Mouse (Mus musculus) cerebral cortex, adult 2 months (tissue): ENCODE results near the gene Cdkal1.

Experiments
- WGBS: fragments of 180-500 bp; shearing (Covaris S2); methylation state at CpG from one replicate; pipeline ENCODE4 v1.1.7; 2018; 5-methylcytosine and 5-hydroxymethylcytosine counted together

The Cdkal1 gene

GRCm38 (mm10) chr13:29855281-29856031 lies at the start of gene Cdkal1:
Gene Cdkal1, minus strand, starts transcription at chr13:29855674.
- WGBS, result under 1% methylated on average over 33 of the region's 33 CpGs

- WGBS, result 79% methylated on average over 1 of the region's 1 CpGs
Observed at GRCm38 (mm10) chr13:29903341-29903740, 47.9 kb upstream of the Cdkal1 start.

- WGBS, result 93% methylated on average over 1 of the region's 1 CpGs
Observed at GRCm38 (mm10) chr13:29902676-29903075, 47.2 kb upstream of the Cdkal1 start.

DNA sequence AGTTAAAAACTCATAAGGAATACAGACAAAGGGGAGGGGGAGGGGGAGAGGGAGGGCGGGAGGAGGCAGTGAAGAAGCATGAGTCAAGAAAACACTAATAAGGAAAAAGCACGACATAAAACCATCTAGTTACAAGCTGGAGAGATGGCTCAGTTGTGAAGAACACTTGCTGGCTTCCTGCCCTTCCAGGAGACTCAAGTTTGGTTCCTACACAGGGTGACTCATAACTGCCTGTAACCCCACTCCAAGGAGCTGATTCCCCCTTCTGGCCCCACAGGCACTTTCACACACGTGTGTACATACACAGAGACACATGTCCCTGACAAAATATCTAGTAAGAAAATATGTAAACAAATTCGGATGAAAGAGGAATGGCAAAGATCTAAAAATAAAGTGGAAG lies 46.2 kb upstream of the Cdkal1 start:
- 55% methylated on average over 4 of the region's 4 CpGs for WGBS

GRCm38 (mm10) chr13:29866780-29867179 lies 11.3 kb upstream of the Cdkal1 start:
- 95% methylated on average over 3 of the region's 3 CpGs for WGBS

DNA sequence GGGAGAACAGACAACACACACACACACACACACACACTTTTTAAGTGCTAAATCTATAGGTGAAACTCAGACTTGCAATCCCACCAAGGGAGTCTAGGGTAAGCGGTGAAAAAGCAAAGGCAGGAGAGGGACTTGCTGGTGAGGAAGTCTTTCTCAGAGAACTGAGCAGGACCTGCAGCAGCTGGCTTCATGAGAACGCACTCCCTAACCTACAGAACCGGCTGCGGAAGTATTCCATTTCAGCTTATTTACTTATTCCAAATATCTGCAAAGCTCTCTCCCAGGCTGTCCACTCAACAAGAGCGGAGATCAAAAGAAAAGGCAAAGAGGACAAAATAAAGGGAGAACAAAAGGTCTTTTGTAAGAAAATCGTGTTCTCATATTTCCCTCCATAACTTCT lies 8.9 kb upstream of the Cdkal1 start:
- WGBS, result 62% methylated on average over 6 of the region's 6 CpGs

- 82% methylated on average over 2 of the region's 2 CpGs for WGBS
Observed at GRCm38 (mm10) chr13:29860087-29860486, 4.6 kb upstream of the Cdkal1 start.

- 25% methylated on average over 4 of the region's 4 CpGs for WGBS
Observed at GRCm38 (mm10) chr13:29857436-29857835, 2.0 kb upstream of the Cdkal1 start.

DNA sequence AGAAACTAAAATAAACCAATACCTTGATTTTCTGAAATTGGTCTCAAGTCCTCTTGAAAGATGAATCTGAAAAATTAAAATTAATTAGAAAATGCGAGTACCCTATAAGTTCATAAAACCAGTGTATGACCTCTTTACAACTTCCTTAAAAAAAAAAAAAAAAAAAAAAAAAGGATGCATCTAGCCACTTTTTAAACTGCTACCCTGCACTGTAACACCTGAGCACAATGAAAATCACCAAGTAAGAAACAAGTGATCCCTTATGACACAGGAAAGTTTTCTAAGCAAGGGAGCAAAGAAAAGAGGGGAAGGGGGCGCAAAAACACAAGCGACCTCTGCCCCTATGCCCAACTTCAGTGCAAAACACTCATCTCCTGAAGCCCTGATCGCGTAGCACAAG lies 598 bp downstream of the Cdkal1 start:
- WGBS, result 0% methylated on average over 5 of the region's 5 CpGs

GRCm38 (mm10) chr13:29838409-29839047 lies 16.9 kb downstream of the Cdkal1 start:
- 60% methylated on average over 5 of the region's 5 CpGs for WGBS

DNA sequence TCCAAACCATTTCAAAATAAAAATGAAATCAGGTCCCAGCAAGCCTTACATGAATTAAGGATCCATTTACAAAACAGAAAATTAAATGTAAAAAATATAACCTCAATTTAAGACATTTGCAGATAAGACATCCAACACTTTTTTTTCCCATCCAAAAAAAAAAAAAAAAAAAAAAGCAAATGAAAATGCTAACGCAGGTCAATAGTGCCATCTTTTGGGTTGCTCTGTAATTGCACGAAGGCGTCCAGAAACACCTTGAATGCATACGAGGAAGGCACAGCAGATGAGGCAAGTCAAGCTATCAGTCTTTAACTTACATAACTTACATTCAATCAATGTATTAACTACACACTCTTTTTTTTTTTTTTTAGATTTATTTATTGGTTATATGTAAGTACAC lies 20.3 kb downstream of the Cdkal1 start:
- 15% methylated on average over 4 of the region's 4 CpGs for WGBS

- WGBS, result 59% methylated on average over 8 of the region's 8 CpGs
Observed at GRCm38 (mm10) chr13:29833751-29834150, 21.7 kb downstream of the Cdkal1 start.

- 72% methylated on average over 4 of the region's 4 CpGs for WGBS
Observed at GRCm38 (mm10) chr13:29831126-29831525, 24.3 kb downstream of the Cdkal1 start.

- WGBS, result 70% methylated on average over 1 of the region's 1 CpGs
Observed at GRCm38 (mm10) chr13:29828032-29828431, 27.4 kb downstream of the Cdkal1 start.

DNA sequence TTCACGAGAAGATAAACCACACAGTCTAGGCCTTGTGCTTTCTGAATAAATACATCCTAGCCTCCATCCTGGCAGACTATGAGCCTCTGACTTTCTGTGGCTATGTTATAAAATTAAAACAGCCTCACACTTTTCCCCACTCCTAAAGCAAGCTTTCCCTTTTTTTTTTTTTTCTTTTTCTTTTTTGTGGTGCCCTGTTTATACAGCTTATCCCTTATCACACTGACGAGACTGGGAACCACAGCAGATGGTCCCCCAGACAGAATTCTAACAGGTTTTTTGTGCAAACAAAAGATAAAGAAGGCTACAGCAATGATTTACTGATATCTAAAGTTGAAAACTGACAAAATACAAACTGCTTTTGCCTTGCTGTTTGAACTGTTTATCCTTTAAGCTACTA lies 29.0 kb downstream of the Cdkal1 start:
- WGBS, result 53% methylated on average over 2 of the region's 2 CpGs

- 85% methylated on average over 4 of the region's 4 CpGs for WGBS
Observed at GRCm38 (mm10) chr13:29824797-29825196, 30.7 kb downstream of the Cdkal1 start.

- 68% methylated on average over 8 of the region's 8 CpGs for WGBS
Observed at GRCm38 (mm10) chr13:29824326-29824725, 31.1 kb downstream of the Cdkal1 start.

DNA sequence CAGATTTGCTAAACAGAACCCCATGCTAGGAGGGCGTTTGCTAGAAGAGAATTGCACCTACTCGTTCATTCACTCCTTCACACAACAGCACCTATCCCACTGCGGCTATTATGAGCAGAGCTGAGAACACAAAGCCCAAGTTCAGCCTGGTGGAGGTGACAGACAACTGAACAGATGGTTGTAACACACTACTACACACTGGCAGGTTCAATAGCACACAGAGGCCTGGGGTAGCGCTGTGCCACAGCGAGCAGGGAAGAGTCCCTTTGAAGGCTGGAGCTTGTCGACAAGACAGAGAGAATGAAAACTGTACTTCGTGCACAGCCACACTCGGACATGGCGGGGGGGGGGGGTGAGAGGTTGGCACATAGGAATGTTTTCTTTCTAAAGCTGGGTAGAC lies 31.6 kb downstream of the Cdkal1 start:
- WGBS, result 32% methylated on average over 9 of the region's 9 CpGs

DNA sequence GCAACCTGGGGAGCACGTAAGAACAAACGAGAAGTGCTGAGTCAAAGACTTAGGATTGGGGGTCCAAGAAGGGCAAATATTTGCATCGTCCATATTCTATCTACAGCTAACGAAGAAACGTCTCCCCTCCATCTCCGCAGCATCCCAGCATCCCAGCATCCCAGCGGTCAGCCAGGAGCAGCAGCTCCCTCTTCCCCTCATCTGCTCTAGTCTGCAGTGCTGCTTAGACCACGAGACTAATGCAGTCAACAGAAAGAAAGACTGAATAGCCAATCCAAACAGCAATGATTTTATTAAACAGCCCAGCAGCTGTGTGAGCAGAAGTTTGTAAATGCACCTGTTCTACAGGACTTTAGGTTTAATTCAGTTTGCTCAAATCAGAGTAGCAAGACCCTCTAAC lies 32.0 kb downstream of the Cdkal1 start:
- WGBS, result 85% methylated on average over 8 of the region's 8 CpGs

DNA sequence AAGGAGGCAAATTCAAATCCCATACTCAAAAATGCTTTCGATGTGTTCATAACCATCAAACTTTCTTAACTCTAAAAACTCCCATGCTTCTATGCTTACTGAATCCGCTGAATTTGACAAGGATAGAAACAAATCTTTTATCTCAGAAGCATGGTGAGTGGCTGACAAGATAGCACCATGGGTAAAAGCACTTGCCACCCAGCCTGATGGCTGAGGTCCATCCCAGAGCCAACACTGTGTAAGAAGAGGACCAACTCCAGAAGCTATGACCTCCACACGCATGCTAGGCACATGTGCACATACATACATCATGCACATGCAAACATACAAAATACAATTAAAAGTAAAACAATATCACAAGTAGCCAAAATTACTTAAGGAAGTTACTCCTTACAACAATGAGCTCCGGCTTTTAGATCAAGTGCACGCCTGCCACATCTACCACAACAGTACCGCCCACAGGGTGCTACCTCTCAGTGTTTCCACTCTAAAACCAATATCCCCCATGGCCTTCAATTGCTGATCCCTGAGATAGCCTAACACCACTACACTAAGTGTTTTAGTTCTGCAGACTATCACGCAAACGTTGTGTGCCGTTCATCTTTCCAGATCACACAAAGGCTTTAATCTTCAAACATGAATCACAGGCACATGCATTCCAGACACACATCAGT lies 35.4 kb downstream of the Cdkal1 start:
- 96% methylated on average over 9 of the region's 9 CpGs for WGBS

DNA sequence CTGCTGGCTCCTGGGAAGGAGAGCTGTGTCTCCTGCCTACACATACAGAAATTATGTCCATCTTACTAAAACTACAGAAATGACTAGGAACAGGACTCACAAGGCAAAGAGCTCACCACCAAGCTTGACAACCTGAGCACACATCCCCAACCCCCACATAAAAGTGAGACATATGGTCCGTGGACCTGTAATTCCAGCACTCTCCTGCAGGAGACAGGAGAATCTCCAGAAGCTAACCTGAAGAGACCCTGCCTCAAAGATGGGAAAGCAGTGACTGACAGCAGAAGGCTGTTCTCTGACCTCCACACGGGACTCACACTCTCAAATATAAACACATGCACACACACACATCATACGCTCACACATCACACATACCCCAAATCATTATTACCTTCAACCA lies 36.3 kb downstream of the Cdkal1 start:
- WGBS, result 96% methylated on average over 3 of the region's 3 CpGs

- WGBS, result 92% methylated on average over 2 of the region's 2 CpGs
Observed at GRCm38 (mm10) chr13:29818314-29818713, 37.2 kb downstream of the Cdkal1 start.

DNA sequence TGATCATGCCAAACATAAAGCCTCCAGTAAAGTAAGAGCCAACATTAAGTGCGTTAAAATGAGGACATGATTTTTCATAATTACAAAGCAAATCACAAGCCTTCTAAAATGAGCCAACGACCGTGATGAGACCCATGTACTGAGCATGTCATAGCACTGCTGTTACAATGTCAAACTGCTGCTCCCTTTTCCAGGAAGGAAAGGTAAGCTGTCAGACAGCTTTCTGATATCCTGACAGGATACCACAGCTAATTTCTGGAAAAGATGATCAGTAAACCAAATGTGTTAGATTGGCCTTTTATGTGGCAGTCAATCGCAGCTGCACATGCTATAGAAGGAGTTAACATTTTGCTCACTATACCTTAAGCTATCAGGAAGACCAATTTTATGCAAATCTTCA lies 44.7 kb downstream of the Cdkal1 start:
- 90% methylated on average over 4 of the region's 4 CpGs for WGBS
